In the genomic region with DNA sequence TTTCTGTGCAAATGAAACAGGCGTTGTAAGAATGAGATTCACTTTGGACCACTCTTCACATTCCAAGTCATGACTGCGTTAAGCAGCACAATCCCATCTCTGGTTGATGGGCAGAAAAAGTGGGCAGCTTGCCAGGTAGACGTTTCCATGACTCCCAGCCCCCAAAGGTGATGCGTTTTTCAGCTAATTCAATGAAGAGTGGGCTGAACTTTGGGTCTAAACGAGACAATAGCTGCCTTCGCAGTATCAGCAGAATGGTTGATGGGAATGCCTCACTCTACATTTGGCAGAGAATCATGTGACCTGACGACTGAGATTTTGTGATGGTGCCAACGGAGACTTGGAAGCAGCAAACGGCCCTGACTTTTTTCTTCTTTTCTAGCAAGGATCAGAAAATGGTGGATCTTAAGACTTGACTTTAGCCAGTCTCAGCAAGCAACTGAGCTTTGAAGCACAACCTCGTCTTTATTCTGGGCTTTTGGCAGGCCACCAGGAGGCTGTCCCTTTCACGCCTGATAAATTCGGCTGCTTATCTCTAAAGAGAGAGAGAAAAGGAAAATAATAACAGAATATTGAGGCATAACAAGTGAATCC, we compare ENCODE assay signal across 8 mouse cellular contexts. TPM values are rescaled to one million over a fixed set of nuclear protein-coding genes. Genes with fewer than 3 reads are reported as not detected.
DNase-seq lines count a peak whose midpoint lies in the region; ATAC-seq lines count a peak whose summit lies in the region.

No protein-coding gene starts in this region.

- no peaks in the 10 kb centered on the region for H3K9me3 ChIP-seq in hindbrain, embryonic 14.5 days (ENCODE audit: control insufficient read depth, low read length)
- no peaks in the 10 kb centered on the region for H3K9me3 ChIP-seq in midbrain, embryonic 15.5 days
- no peaks in the 10 kb centered on the region for H3K9me3 ChIP-seq in intestine, embryonic 16.5 days (ENCODE audit: control insufficient read depth, low read length)

- ATAC-seq in hindbrain, embryonic 14.5 days (ENCODE audit: low FRiP score), result peak; percentile 93
- ATAC-seq in midbrain, embryonic 15.5 days (replicated peaks), result peak; percentile 93
- no peak for ATAC-seq in intestine, embryonic 16.5 days

- H3K4me1 ChIP-seq in hindbrain, embryonic 14.5 days (replicated peaks; ENCODE audit: control insufficient read depth, insufficient read depth, low read length), result peaks cover 9% of the 10 kb centered on the region; the same call in 1 of the 2 replicates
- peaks cover 9% of the 10 kb centered on the region for H3K4me1 ChIP-seq in midbrain, embryonic 15.5 days
- no peaks in the 10 kb centered on the region for H3K4me1 ChIP-seq in intestine, embryonic 16.5 days (ENCODE audit: control insufficient read depth, insufficient read depth, low read length)

- H3K36me3 ChIP-seq in hindbrain, embryonic 14.5 days (replicated peaks; ENCODE audit: control insufficient read depth, insufficient read depth), result no peaks in the 10 kb centered on the region; the same call in 1 of the 2 replicates
- H3K36me3 ChIP-seq in midbrain, embryonic 15.5 days (replicated peaks), result no peaks in the 10 kb centered on the region
- H3K36me3 ChIP-seq in intestine, embryonic 16.5 days (ENCODE audit: control insufficient read depth, insufficient read depth, low read length), result no peaks in the 10 kb centered on the region

- peak; percentile 6 for DNase-seq in NIH3T3 (ENCODE audit: low read depth)
- DNase-seq in cerebellum, adult 11-12 months, result peak; percentile 83
- peak; percentile 73 to 75 for DNase-seq in frontal cortex, postnatal 36 days (ENCODE audit: low spot score in 2 of 2)
- DNase-seq in hindbrain, embryonic 14.5 days (ENCODE audit: low spot score), result peak; percentile 91
- DNase-seq in left cerebral cortex, adult 8-10 months (ENCODE audit: low spot score in 2 of 2), result peak; percentile 63 to 64
- DNase-seq in testis, postnatal 10 days (ENCODE audit: low spot score), result peak; percentile 82

- peak overlapping the region; percentile 58 for H3K4me2 ChIP-seq in hindbrain, embryonic 14.5 days (replicated peaks)
- H3K4me2 ChIP-seq in midbrain, embryonic 15.5 days, result peak overlapping the region; percentile 53
- H3K4me2 ChIP-seq in intestine, embryonic 16.5 days (ENCODE audit: low read depth, low read length), result no peak overlapping the region

- peak overlapping the region; percentile 36 for H3K4me3 ChIP-seq in hindbrain, embryonic 14.5 days (replicated peaks; ENCODE audit: low read length)
- H3K4me3 ChIP-seq in midbrain, embryonic 15.5 days, result peak overlapping the region; percentile 36
- H3K4me3 ChIP-seq in intestine, embryonic 16.5 days (ENCODE audit: low read length), result no peak overlapping the region

- H3K9ac ChIP-seq in hindbrain, embryonic 14.5 days, result peak overlapping the region; percentile 71
- peak overlapping the region; percentile 41; the same call in 1 of the 2 replicates for H3K9ac ChIP-seq in midbrain, embryonic 15.5 days
- H3K9ac ChIP-seq in intestine, embryonic 16.5 days (ENCODE audit: low read depth, low read length), result no peak overlapping the region

- no peaks in the 10 kb centered on the region for H3K27me3 ChIP-seq in hindbrain, embryonic 14.5 days (ENCODE audit: control insufficient read depth, insufficient read depth, low read length)
- H3K27me3 ChIP-seq in midbrain, embryonic 15.5 days (replicated peaks), result no peaks in the 10 kb centered on the region
- H3K27me3 ChIP-seq in intestine, embryonic 16.5 days (replicated peaks; ENCODE audit: control insufficient read depth, insufficient read depth, low read length), result no peaks in the 10 kb centered on the region

- 16% methylated on average over 12 of the region's 12 CpGs for WGBS in hindbrain, embryonic 14.5 days
- 11% methylated on average over 12 of the region's 12 CpGs for WGBS in midbrain, embryonic 15.5 days
- WGBS in intestine, embryonic 16.5 days, result 55% methylated on average over 12 of the region's 12 CpGs

- peak overlapping the region; percentile 93 for H3K27ac ChIP-seq in hindbrain, embryonic 14.5 days
- peak overlapping the region; percentile 89 for H3K27ac ChIP-seq in midbrain, embryonic 15.5 days
- H3K27ac ChIP-seq in intestine, embryonic 16.5 days (ENCODE audit: low read length), result no peak overlapping the region

RNA-seq across cellular contexts. Expression of gene Gm11146, which starts 8.0 kb away (rescaled TPM):
- not detected in 2 replicates for polyA plus RNA-seq in hindbrain, embryonic 14.5 days (2014; fragmentation: Nextera tagmentation; extraction: Ambion mirVana)
- total RNA-seq in left cerebral cortex, adult 8-10 months (2022), result not detected
- polyA plus RNA-seq in midbrain, embryonic 15.5 days (2015; fragmentation: Nextera tagmentation; extraction: Ambion mirVana), result not detected in 2 replicates
- not detected in 2 replicates for polyA plus RNA-seq in intestine, embryonic 16.5 days (2015; fragmentation: Nextera tagmentation; extraction: Ambion mirVana)

Comparison
In these comparisons a context has a peak if more than half of its experiments do, and no peak if none do; other contexts are left out.
1. DNase-seq: peak in every context shown above with its lines; median percentile 91 in hindbrain, embryonic 14.5 days; 83 in cerebellum, adult 11-12 months; 82 in testis, postnatal 10 days; 74 in frontal cortex, postnatal 36 days; 64 in left cerebral cortex, adult 8-10 months; 6 in NIH3T3.